Mouse (Mus musculus): ENCODE measurements at regions not wholly inside any gene's neighbourhood (a gene's known extent, or its start where the extent isn't known, plus 50 kb on each side); places are given as distances from the start of the nearest gene placed in this dataset.

- Histone ChIP-seq H3K36me3 (replicated peaks in 1 of 2; ENCODE audit: control insufficient read depth in 1 of 2, insufficient read depth in 1 of 2, low read length in 1 of 2) (no peaks in the 10 kb centered on the region), H3K4me2 (ENCODE audit: insufficient read depth, low read depth, poor library complexity, severe bottlenecking) (no peak overlapping the region), H3K4me3 (replicated peaks in 1 of 3; ENCODE audit: low read depth in 2 of 3, low read length in 2 of 3, poor library complexity in 1 of 3) (no peak overlapping the region), H3K27ac (ENCODE audit: insufficient read depth, low read depth) (no peak overlapping the region), H3K79me2 (replicated peaks; ENCODE audit: control insufficient read depth, extremely low read depth, insufficient read depth, poor library complexity, severe bottlenecking) (no peaks in the 10 kb centered on the region), H3K9me3 (replicated peaks; ENCODE audit: low read length) (peaks cover 19% of the 10 kb centered on the region), H3K27me3 (replicated peaks) (no peaks in the 10 kb centered on the region), H3K9ac (ENCODE audit: insufficient read depth, low read depth) (no peak overlapping the region), H3K4me1 (ENCODE audit: control insufficient read depth in 1 of 2, insufficient read depth in 2 of 2) (no peaks in the 10 kb centered on the region)
- no peak for DNase-seq (ENCODE audit: extremely low read depth)
- TF ChIP-seq ZNF384 (IDR thresholded peaks at IDR 0.05; ENCODE audit: low read depth, low read length) (no peak), BHLHE40 (IDR thresholded peaks at IDR 0.05; ENCODE audit: low read depth, low read length) (no peak), ETS1 (conservative IDR thresholded peaks at IDR 0.05; ENCODE audit: low read depth, low read length) (no peak), USF2 (conservative IDR thresholded peaks at IDR 0.05; ENCODE audit: low read depth, low read length) (no peak), MAZ (IDR thresholded peaks at IDR 0.05; ENCODE audit: low read depth, low read length) (no peak), JUND (conservative IDR thresholded peaks at IDR 0.05; ENCODE audit: low read depth, low read length) (no peak), RCOR1 (conservative IDR thresholded peaks at IDR 0.05; ENCODE audit: low read depth, low read length) (no peak), MAX (IDR thresholded peaks at IDR 0.05; ENCODE audit: low read length) (no peak), SIN3A (IDR thresholded peaks at IDR 0.05; ENCODE audit: low read length) (no peak), POLR2A (IDR thresholded peaks at IDR 0.05; ENCODE audit: low read depth, low read length) (no peak), UBTF (IDR thresholded peaks at IDR 0.05; ENCODE audit: low read depth, low read length) (no peak), MAFK (IDR thresholded peaks at IDR 0.05; ENCODE audit: insufficient replicate concordance, low read length) (no peak), MXI1 (IDR thresholded peaks at IDR 0.05; ENCODE audit: low read depth, low read length) (no peak), POLR2AphosphoS2 (IDR thresholded peaks at IDR 0.05; ENCODE audit: low read depth, low read length) (no peak), E2F4 (IDR thresholded peaks at IDR 0.05; ENCODE audit: insufficient replicate concordance, low read depth, low read length) (no peak), HCFC1 (IDR thresholded peaks at IDR 0.05; ENCODE audit: low read depth, low read length) (no peak)
- in situ Hi-C loops (cut with MboI; ENCODE audit: low pct_ligation_motif_present, low pct_unique_long_range_greater_than_20kb, low sequenced_read_pairs) (no loop called here), dilution Hi-C loops (cut with MboI; ENCODE audit: extremely low pct_ligation_motif_present, extremely low pct_unique_long_range_greater_than_20kb, low sequenced_read_pairs) (no loop called here)
These were observed 613.9 kb upstream of the Zfp804a start for GRCm38 (mm10) chr2:81439082-81439481.

- dilution Hi-C loops (cut with MboI; ENCODE audit: extremely low pct_ligation_motif_present, extremely low pct_unique_long_range_greater_than_20kb, low sequenced_read_pairs) (no loop called here), in situ Hi-C loops (cut with MboI; ENCODE audit: low pct_ligation_motif_present, low pct_unique_long_range_greater_than_20kb, low sequenced_read_pairs) (no loop called here)
These were observed 612.1 kb upstream of the Zfp804a start for GRCm38 (mm10) chr2:81440929-81441328.

More at GRCm38 (mm10) chr2:81440929-81441328, 612.1 kb upstream of the Zfp804a start:
- Histone ChIP-seq H3K79me2 (replicated peaks; ENCODE audit: control insufficient read depth, extremely low read depth, insufficient read depth, poor library complexity, severe bottlenecking) (no peaks in the 10 kb centered on the region), H3K36me3 (replicated peaks in 1 of 2; ENCODE audit: control insufficient read depth in 1 of 2, insufficient read depth in 1 of 2, low read length in 1 of 2) (no peaks in the 10 kb centered on the region), H3K4me1 (ENCODE audit: control insufficient read depth in 1 of 2, insufficient read depth in 2 of 2) (no peaks in the 10 kb centered on the region), H3K27ac (ENCODE audit: insufficient read depth, low read depth) (no peak overlapping the region), H3K9ac (ENCODE audit: insufficient read depth, low read depth) (no peak overlapping the region), H3K27me3 (replicated peaks) (no peaks in the 10 kb centered on the region), H3K4me3 (replicated peaks in 1 of 3; ENCODE audit: low read depth in 2 of 3, low read length in 2 of 3, poor library complexity in 1 of 3) (no peak overlapping the region), H3K9me3 (replicated peaks; ENCODE audit: low read length) (peaks cover 19% of the 10 kb centered on the region), H3K4me2 (ENCODE audit: insufficient read depth, low read depth, poor library complexity, severe bottlenecking) (no peak overlapping the region)
- TF ChIP-seq CHD1 (IDR thresholded peaks at IDR 0.05; ENCODE audit: low read depth, low read length), result no peak
- no peak for TF ChIP-seq ELF1 (IDR thresholded peaks at IDR 0.05; ENCODE audit: low read depth, low read length)
- TF ChIP-seq GABPA (IDR thresholded peaks at IDR 0.05; ENCODE audit: insufficient replicate concordance, low read depth, low read length), result no peak
- TF ChIP-seq MXI1 (IDR thresholded peaks at IDR 0.05; ENCODE audit: low read depth, low read length), result no peak
- TF ChIP-seq ETS1 (conservative IDR thresholded peaks at IDR 0.05; ENCODE audit: low read depth, low read length), result no peak
- TF ChIP-seq ZKSCAN1 (IDR thresholded peaks at IDR 0.05; ENCODE audit: borderline replicate concordance, low read depth, low read length), result no peak
- no peak for TF ChIP-seq RAD21 (IDR thresholded peaks at IDR 0.05; ENCODE audit: low read depth, low read length)
- TF ChIP-seq ZMIZ1 (IDR thresholded peaks at IDR 0.05; ENCODE audit: low read depth, low read length), result no peak
- no peak for TF ChIP-seq SIN3A (IDR thresholded peaks at IDR 0.05; ENCODE audit: low read length)
- no peak for TF ChIP-seq HCFC1 (IDR thresholded peaks at IDR 0.05; ENCODE audit: low read depth, low read length)
- no peak for TF ChIP-seq NRF1 (IDR thresholded peaks at IDR 0.05; ENCODE audit: low read depth, low read length)
- no peak for TF ChIP-seq MYC (IDR thresholded peaks at IDR 0.05; ENCODE audit: low read depth, low read length)
- no peak for TF ChIP-seq E2F4 (IDR thresholded peaks at IDR 0.05; ENCODE audit: insufficient replicate concordance, low read depth, low read length)
- no peak for TF ChIP-seq CTCF (conservative IDR thresholded peaks at IDR 0.05 in 1 of 2, IDR thresholded peaks at IDR 0.05 in 1 of 2; ENCODE audit: low read depth in 2 of 2, low read length in 2 of 2)
- no peak for TF ChIP-seq MEF2A (IDR thresholded peaks at IDR 0.05; ENCODE audit: borderline replicate concordance, low read depth, low read length)
- no peak for TF ChIP-seq MAFK (IDR thresholded peaks at IDR 0.05; ENCODE audit: insufficient replicate concordance, low read length)
- DNase-seq (ENCODE audit: extremely low read depth), result no peak

Data from CH12.LX (cell line).